Mouse (Mus musculus) stomach, embryonic 15.5 days (tissue): ENCODE data around the gene Sh3gl2. TPM values are rescaled to one million over a fixed set of nuclear protein-coding genes. Genes with fewer than 3 reads are reported as not detected.

Experiments used
- ATAC-seq: fragments of 200-750 bp; cut with Nextera tagmentation; 2 replicates; pipeline ENCODE4 v1.8.0; 2017; ENCODE audit warnings: low read depth, moderate number of reproducible peaks, moderate TSS enrichment; ENCODE audit not compliant: insufficient read depth, low FRiP score
- H3K27ac ChIP-seq: fragments of 300-500 bp; sonication (generic); 2 replicates; pipeline ENCODE4 v1.5.1; 2015; ENCODE audit warnings: mild to moderate bottlenecking, inconsistent platforms
- H3K27me3 ChIP-seq: fragments of 300-500 bp; sonication (generic); replicated peaks from 2 replicates; pipeline ENCODE4 v1.6.1; 2015; ENCODE audit warnings: inconsistent platforms
- H3K36me3 ChIP-seq: fragments of 300-500 bp; sonication (generic); 2 replicates; pipeline ENCODE4 v1.6.1; 2015; ENCODE audit warnings: inconsistent platforms
- H3K4me1 ChIP-seq: fragments of 300-500 bp; sonication (generic); 2 replicates; pipeline ENCODE4 v1.6.1; 2015; ENCODE audit warnings: inconsistent platforms
- H3K4me2 ChIP-seq: fragments of 300-500 bp; sonication (generic); 2 replicates; pipeline ENCODE4 v1.6.1; 2015; ENCODE audit warnings: mild to moderate bottlenecking, inconsistent platforms
- H3K4me3 ChIP-seq: fragments of 300-500 bp; sonication (generic); replicated peaks from 2 replicates; pipeline ENCODE4 v1.5.1; 2015; ENCODE audit warnings: inconsistent platforms
- H3K9ac ChIP-seq: fragments of 300-500 bp; sonication (generic); 2 replicates; pipeline ENCODE4 v1.6.1; 2015; ENCODE audit warnings: inconsistent platforms
- H3K9me3 ChIP-seq: fragments of 300-500 bp; sonication (generic); 2 replicates; pipeline ENCODE4 v1.6.1; 2016; ENCODE audit warnings: inconsistent platforms
- WGBS: fragments of 180-500 bp; shearing (Covaris S2); methylation state at CpG from one replicate; pipeline ENCODE4 v1.1.7; 2015; 5-methylcytosine and 5-hydroxymethylcytosine counted together
- polyA plus RNA-seq: library from polyadenylated mRNA; unstranded; fragments of >200 nt; fragmentation: Nextera tagmentation; extraction: Ambion mirVana; gene quantifications from 2 replicates; pipeline ENCODE4 v1.2.1, GENCODE M21; 2015

The Sh3gl2 gene
- polyA plus RNA-seq = 11.4 and 12.2 TPM in 2 replicates

DNA sequence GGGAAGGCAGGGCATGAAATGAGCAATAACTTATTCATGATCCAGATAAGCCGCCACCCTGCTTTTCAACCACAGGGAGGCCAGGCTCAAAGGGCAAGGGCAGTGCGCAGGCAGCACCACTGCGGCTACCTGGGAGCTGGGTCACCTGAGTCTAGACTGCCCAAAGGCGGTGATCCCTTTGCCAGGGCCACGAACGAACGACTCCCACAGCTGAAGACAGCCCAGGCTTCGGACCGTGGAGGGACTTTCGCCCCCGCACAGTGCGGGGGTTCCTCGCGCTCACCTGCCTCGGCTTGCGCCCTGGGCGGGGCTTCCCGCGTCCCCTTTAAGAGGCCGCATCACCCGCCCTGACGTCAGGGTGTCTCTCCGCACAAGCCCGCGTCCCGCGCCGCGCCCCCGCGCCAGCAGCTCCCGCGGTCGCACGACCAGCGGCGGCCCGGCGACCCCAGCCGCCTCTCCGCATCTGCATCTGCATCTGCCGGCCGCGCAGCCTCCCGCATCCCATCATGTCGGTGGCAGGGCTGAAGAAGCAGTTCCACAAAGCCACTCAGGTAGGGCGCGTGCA is at the start of gene Sh3gl2:
Gene Sh3gl2 (plus strand): TSS at position 56 of the 565 bp plus-strand sequence.
- under 1% methylated on average over 48 of the region's 48 CpGs for whole genome bisulfite sequencing
- peak within 1 kb of the TSS; percentile 95 for H3K4me2 ChIP-seq
- H3K36me3 ChIP-seq = no peaks in the 10 kb centered on the region
- peak within 1 kb of the TSS; percentile 10; the same call in 1 of the 2 replicates for H3K9ac ChIP-seq
- peaks cover 39% of the 10 kb centered on the region; the same call in 1 of the 2 replicates for H3K27me3 ChIP-seq
- peak; percentile 75 for ATAC-seq
- H3K4me1 ChIP-seq = peaks cover 4% of the 10 kb centered on the region; the same call in 1 of the 2 replicates
- peak within 1 kb of the TSS; percentile 62 for H3K4me3 ChIP-seq
- H3K27ac ChIP-seq = no peak within 1 kb of the TSS; the same call in 1 of the 2 replicates
- no peaks in the 10 kb centered on the region for H3K9me3 ChIP-seq

DNA sequence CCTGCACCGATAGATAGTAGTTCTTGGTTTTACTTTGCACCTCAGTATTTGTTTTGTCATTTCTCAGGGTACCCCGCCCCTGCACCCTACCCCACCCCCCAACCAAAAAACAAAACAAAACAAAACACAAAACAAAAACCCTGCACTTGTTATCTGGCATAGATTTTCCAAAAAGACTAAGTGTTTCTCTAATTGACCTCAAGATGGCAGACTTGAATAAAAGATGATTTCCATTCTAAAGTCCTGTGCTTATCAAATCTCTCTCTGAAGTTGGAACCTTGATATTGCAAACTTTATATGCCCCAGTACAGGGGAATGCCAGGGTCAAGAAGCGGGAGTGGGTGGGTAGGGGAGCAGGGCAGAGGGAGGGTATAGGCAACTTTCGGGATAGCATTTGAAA is 43.8 kb upstream of the Sh3gl2 start:
- 52% methylated on average over 4 of the region's 4 CpGs for WGBS
- no peak for ATAC-seq
- no peaks in the 10 kb centered on the region for H3K36me3 ChIP-seq
- no peak overlapping the region for H3K9ac ChIP-seq
- no peak overlapping the region for H3K4me2 ChIP-seq
- H3K4me1 ChIP-seq = no peaks in the 10 kb centered on the region
- no peaks in the 10 kb centered on the region for H3K9me3 ChIP-seq
- H3K27ac ChIP-seq = no peak overlapping the region
- H3K4me3 ChIP-seq = no peak overlapping the region
- H3K27me3 ChIP-seq = no peaks in the 10 kb centered on the region

DNA sequence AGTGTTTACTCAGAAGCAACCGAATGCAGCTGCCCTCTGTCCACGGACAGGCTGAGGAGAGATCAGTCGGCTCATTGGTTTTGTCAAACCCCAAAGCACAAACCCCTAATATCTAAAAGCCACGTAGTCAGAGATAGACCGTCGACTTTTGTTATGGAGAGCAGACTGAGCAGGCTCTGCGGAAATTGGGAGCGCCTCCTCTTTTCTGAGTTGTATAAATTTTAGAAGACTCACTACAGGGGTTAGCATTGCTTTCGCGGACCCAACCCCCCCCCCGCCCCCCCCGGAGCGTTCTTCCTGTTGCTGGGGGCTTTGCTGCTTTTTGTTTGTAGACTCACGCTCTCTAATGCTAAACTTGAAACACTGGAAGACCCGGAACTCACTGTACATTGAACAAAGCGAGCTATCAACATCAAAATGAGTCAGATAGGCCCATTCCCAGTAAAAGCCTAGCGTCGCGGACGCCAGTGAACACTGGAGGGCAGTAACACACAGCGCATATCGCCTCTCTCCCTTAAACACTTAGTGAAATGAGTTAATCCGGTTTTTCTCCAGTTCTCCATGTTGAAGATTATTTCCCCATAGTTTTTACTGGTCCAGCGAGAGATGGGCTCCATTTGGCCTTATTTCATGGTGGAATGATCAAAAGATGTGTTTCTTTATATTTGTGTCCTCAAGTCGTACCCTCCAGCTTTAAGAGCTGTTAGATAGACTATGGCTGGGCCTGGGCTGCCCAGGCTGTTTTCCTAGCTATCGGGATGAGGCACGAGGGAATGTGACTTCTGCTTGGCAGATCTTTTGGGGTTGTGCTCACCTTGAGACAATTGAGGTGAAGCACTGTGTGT is 42.2 kb upstream of the Sh3gl2 start:
- ATAC-seq = peak; percentile 47; the same call in 1 of the 2 replicates
- no peak overlapping the region for H3K9ac ChIP-seq

DNA sequence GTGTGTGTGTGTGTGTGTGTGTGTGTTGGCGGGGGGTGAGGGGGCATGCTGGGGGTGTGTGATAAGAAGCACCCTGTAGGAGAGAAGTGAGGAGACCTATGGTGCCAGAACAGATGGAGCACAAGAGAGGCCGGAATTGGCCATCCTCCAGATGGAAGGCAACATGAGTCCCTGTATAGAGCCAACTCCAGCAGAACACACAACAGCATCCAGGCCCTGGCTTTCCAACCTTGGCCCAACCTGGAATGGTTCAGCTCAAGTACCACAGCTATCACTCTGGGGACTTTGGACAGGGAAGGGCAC is 41.7 kb upstream of the Sh3gl2 start:
- no peaks in the 10 kb centered on the region for H3K36me3 ChIP-seq
- H3K27me3 ChIP-seq = no peaks in the 10 kb centered on the region
- no peak overlapping the region for H3K4me3 ChIP-seq
- H3K9me3 ChIP-seq = no peaks in the 10 kb centered on the region
- ATAC-seq = no peak
- no peaks in the 10 kb centered on the region for H3K4me1 ChIP-seq
- WGBS = 88% methylated on average over 2 of the region's 2 CpGs
- H3K27ac ChIP-seq = no peak overlapping the region
- H3K4me2 ChIP-seq = no peak overlapping the region
- H3K9ac ChIP-seq = no peak overlapping the region

More for the DNA sequence above, 42.2 kb upstream of the Sh3gl2 start:
- Histone ChIP-seq H3K4me1 (no peaks in the 10 kb centered on the region), H3K4me3 (no peak overlapping the region), H3K36me3 (no peaks in the 10 kb centered on the region), H3K27me3 (no peaks in the 10 kb centered on the region), H3K27ac (no peak overlapping the region), H3K9me3 (no peaks in the 10 kb centered on the region), H3K4me2 (peak overlapping the region; percentile 21; the same call in 1 of the 2 replicates)
- WGBS = 28% methylated on average over 27 of the region's 27 CpGs

DNA sequence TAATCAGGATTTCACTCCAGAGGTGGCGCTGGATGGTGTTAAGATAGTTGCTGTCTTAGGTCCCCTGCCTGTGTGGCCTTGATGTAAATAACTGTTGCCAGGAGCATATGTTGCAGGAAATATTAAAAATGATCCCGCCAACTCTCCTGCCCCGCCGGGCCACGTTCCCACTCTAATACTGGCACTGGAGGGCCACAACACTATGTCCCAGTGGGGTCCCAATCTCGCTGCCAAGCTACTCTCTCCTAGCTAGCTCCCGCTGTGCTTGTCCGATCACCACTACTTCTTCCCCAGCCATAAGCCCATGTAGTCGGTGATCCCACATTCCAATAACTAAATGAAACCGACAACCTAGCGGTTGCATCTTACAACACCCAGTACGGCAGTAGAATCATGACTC is 36.9 kb upstream of the Sh3gl2 start:
- H3K27me3 ChIP-seq = no peaks in the 10 kb centered on the region
- no peak overlapping the region for H3K4me2 ChIP-seq
- ATAC-seq = no peak
- no peaks in the 10 kb centered on the region for H3K9me3 ChIP-seq
- no peaks in the 10 kb centered on the region for H3K4me1 ChIP-seq
- no peaks in the 10 kb centered on the region for H3K36me3 ChIP-seq
- no peak overlapping the region for H3K27ac ChIP-seq
- 92% methylated on average over 12 of the region's 12 CpGs for WGBS
- no peak overlapping the region for H3K4me3 ChIP-seq
- no peak overlapping the region for H3K9ac ChIP-seq

DNA sequence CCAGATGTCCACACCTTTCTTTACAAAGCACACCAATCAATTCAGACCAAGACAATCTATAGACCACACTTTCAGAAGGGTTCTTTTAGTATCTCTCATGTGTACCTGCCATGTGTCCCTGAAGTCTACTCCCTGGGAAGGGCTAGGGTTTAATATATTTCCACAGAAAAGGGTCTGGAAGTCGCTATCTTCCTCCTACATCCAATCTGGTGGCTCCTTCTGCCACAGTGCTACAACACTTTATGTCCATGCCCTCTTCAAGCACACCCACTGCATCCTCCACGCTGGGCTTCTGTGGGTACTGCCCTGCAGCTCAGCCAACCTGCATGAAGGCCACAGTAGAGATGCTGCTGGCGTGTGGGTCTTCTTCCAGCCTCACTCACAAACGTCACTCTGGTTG is 29.5 kb upstream of the Sh3gl2 start:
- Histone ChIP-seq H3K36me3 (no peaks in the 10 kb centered on the region), H3K4me3 (no peak overlapping the region), H3K4me1 (no peaks in the 10 kb centered on the region), H3K27ac (no peak overlapping the region), H3K9me3 (no peaks in the 10 kb centered on the region), H3K27me3 (no peaks in the 10 kb centered on the region), H3K4me2 (no peak overlapping the region), H3K9ac (no peak overlapping the region)
- 83% methylated on average over 4 of the region's 4 CpGs for WGBS
- ATAC-seq = no peak

DNA sequence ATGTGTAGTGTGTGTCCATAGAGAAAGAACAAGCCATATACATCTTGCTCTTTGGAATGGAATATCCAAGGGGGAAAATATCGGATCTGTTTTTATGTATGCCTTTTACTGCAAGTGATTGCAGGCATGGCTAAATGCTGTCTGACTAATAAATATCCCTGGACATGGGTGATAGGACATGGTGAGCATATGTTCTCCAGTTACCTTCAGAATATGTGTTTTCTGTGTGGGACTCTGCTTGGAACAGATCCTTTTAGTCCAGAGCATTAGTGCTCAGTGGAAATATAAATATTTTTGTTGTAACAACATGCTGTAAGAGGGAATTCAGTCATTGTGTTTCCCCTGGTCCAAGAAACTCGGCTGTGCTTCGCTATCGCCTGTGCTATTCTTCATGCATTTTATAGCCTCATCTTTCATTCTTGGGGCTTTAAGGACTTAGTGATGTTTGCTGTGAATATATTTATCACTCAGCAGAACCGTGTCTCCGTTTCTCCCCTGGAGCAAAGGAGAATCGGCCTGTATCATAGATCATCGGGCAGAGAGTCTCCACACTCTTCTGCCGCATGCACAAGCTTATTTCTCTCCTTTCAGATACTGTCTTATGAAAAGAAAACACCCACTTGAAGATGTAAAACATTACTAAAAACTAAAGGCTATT is 26.4 kb upstream of the Sh3gl2 start:
- 47% methylated on average over 9 of the region's 9 CpGs for WGBS
- Histone ChIP-seq H3K36me3 (no peaks in the 10 kb centered on the region), H3K27me3 (no peaks in the 10 kb centered on the region), H3K4me1 (no peaks in the 10 kb centered on the region), H3K9me3 (no peaks in the 10 kb centered on the region), H3K9ac (no peak overlapping the region), H3K27ac (no peak overlapping the region), H3K4me3 (no peak overlapping the region), H3K4me2 (no peak overlapping the region)
- no peak for ATAC-seq

DNA sequence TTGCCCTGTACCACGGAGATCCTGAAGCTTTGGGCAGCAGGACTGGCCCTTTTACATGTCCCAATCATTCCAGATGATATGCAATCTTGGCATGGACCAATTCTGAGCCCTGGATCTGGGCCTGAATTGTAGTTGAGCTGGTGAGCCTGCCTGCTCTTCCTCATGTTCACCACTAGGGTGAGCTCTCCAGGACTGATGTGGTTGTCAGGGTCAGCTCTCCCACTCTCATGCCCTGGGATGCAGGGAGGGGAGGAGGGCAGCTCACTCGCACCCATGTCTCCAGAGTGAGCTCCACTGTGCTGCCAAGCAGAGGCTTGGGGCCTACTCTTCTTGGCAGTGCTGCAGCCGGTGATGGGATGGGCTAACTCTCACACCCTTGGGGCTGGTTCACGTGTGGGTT is 18.9 kb upstream of the Sh3gl2 start:
- no peak for ATAC-seq
- Histone ChIP-seq H3K27ac (no peak overlapping the region), H3K9me3 (no peaks in the 10 kb centered on the region), H3K4me3 (no peak overlapping the region), H3K9ac (no peak overlapping the region), H3K27me3 (no peaks in the 10 kb centered on the region), H3K36me3 (no peaks in the 10 kb centered on the region), H3K4me2 (no peak overlapping the region), H3K4me1 (no peaks in the 10 kb centered on the region)
- WGBS = 52% methylated on average over 4 of the region's 4 CpGs

DNA sequence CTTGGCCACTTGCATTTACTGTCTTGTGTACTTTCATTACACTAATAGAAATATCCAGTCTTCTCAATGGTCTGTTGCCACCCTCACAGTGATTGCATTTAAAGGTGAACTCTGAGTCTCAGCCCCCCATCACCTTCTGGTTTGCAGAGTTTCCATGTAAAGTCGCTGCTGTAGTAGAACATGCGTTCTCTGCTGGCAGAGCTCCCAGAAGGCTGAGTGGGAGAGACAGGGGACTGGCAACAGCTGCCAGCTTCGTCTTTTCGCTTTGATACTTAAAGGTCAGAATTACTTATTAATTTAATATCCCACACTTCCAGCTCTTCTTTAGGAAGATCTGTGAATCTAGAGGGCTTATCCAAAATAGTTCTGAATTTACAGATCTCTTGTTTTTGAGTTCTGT is 8.7 kb upstream of the Sh3gl2 start:
- Histone ChIP-seq H3K36me3 (no peaks in the 10 kb centered on the region), H3K4me3 (no peak overlapping the region), H3K9ac (no peak overlapping the region), H3K27ac (no peak overlapping the region), H3K27me3 (no peaks in the 10 kb centered on the region), H3K4me2 (no peak overlapping the region), H3K4me1 (no peaks in the 10 kb centered on the region), H3K9me3 (no peaks in the 10 kb centered on the region)
- 57% methylated on average over 4 of the region's 4 CpGs for WGBS
- no peak for ATAC-seq

DNA sequence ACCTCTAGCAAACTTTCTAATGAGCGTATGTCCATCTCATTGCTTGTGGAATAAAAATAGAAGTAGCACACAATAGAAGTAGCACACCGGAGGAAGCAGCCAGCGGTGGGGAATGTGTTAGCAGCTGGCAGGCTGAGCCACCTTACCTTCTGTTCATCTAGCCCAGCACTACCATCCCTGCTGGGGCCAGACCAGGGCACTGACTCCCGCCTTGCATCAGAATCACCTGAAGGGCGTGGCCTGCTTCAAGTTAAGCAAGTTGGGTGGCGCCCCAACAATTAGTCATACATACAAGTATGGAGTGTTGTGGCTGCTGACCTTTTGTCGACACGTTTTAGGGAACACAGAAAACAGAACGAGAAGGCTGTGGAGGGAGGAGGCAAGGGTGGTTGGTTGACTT is 6.5 kb upstream of the Sh3gl2 start:
- Histone ChIP-seq H3K36me3 (no peaks in the 10 kb centered on the region), H3K4me2 (no peak overlapping the region), H3K27me3 (peaks cover 7% of the 10 kb centered on the region; the same call in 1 of the 2 replicates), H3K4me1 (no peaks in the 10 kb centered on the region), H3K27ac (no peak overlapping the region), H3K4me3 (no peak overlapping the region), H3K9ac (no peak overlapping the region), H3K9me3 (no peaks in the 10 kb centered on the region)
- WGBS = 70% methylated on average over 9 of the region's 9 CpGs
- peak; percentile 50; the same call in 1 of the 2 replicates for ATAC-seq

DNA sequence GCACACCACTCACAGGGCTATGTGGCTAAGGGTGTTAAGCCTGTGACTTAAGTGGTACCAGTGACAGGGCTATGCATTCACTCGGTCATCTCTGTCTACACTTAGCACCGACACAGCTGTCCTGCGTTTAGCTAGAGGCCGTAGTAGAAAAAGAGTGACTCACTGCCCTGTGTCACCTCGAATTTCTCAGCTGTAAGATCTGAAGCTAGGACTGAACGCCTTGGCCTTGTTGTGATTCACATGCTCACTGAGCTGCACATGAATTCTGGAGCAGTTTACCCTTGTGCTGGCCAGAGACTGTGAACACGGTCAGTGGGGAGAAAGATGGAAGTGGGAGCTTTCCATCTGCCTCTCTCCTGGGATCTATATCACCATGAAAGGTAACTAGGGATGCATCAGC is 2.3 kb upstream of the Sh3gl2 start:
- no peak for ATAC-seq
- Histone ChIP-seq H3K4me1 (peaks cover 4% of the 10 kb centered on the region; the same call in 1 of the 2 replicates), H3K36me3 (no peaks in the 10 kb centered on the region), H3K9ac (no peak overlapping the region), H3K4me3 (no peak overlapping the region), H3K27me3 (peaks cover 35% of the 10 kb centered on the region; the same call in 1 of the 2 replicates), H3K27ac (no peak overlapping the region), H3K4me2 (no peak overlapping the region), H3K9me3 (no peaks in the 10 kb centered on the region)
- WGBS = 73% methylated on average over 7 of the region's 7 CpGs
